Mouse (Mus musculus): ENCODE results near the gene Rab7b. TPM values are rescaled to one million over a fixed set of nuclear protein-coding genes. Genes with fewer than 3 reads are reported as not detected.
A peak's percentile ranks its signal among the peaks of the same experiment; 100 is the strongest.

Gene Rab7b
- total RNA-seq, 2 experiments from 2014 or later: 1.3 to 4.2 TPM

- no peak for ATAC-seq (replicated peaks; ENCODE audit: low FRiP score, poor library complexity, severe bottlenecking)
Measured at GRCm38 (mm10) chr1:131690435-131690834, 1.9 kb downstream of the Rab7b start.

- ATAC-seq (replicated peaks; ENCODE audit: low FRiP score, poor library complexity, severe bottlenecking): no peak
Measured at GRCm38 (mm10) chr1:131691356-131691755, 2.9 kb downstream of the Rab7b start.

GRCm38 (mm10) chr1:131695308-131695707, 6.8 kb downstream of the Rab7b start:
- no peak for ATAC-seq (replicated peaks; ENCODE audit: low FRiP score, poor library complexity, severe bottlenecking)

GRCm38 (mm10) chr1:131696325-131696724, 7.8 kb downstream of the Rab7b start:
- no peak for ATAC-seq (replicated peaks; ENCODE audit: low FRiP score, poor library complexity, severe bottlenecking)

- no peak for ATAC-seq (replicated peaks; ENCODE audit: low FRiP score, poor library complexity, severe bottlenecking)
Measured at GRCm38 (mm10) chr1:131698770-131699169, 10.3 kb downstream of the Rab7b start.

GRCm38 (mm10) chr1:131699642-131700041, 11.1 kb downstream of the Rab7b start:
- no peak for ATAC-seq (replicated peaks; ENCODE audit: low FRiP score, poor library complexity, severe bottlenecking)

GRCm38 (mm10) chr1:131700447-131700846, 12.0 kb downstream of the Rab7b start:
- ATAC-seq (replicated peaks; ENCODE audit: low FRiP score, poor library complexity, severe bottlenecking): no peak

GRCm38 (mm10) chr1:131701391-131701790, 12.9 kb downstream of the Rab7b start:
- no peak for ATAC-seq (replicated peaks; ENCODE audit: low FRiP score, poor library complexity, severe bottlenecking)

GRCm38 (mm10) chr1:131702094-131702766, 13.7 kb downstream of the Rab7b start:
- no peak for ATAC-seq (replicated peaks; ENCODE audit: low FRiP score, poor library complexity, severe bottlenecking)

GRCm38 (mm10) chr1:131703482-131703881, 15.0 kb downstream of the Rab7b start:
- no peak for ATAC-seq (replicated peaks; ENCODE audit: low FRiP score, poor library complexity, severe bottlenecking)

GRCm38 (mm10) chr1:131708338-131708737, 19.8 kb downstream of the Rab7b start:
- peak; percentile 70 for ATAC-seq (replicated peaks; ENCODE audit: low FRiP score, poor library complexity, severe bottlenecking)

GRCm38 (mm10) chr1:131711518-131711917, 23.0 kb downstream of the Rab7b start:
- ATAC-seq (replicated peaks; ENCODE audit: low FRiP score, poor library complexity, severe bottlenecking): no peak

- peak; percentile 59; the same call in 1 of the 2 replicates for ATAC-seq (replicated peaks; ENCODE audit: low FRiP score, poor library complexity, severe bottlenecking)
Measured at GRCm38 (mm10) chr1:131712386-131712785, 23.9 kb downstream of the Rab7b start.

GRCm38 (mm10) chr1:131714388-131715337, 26.2 kb downstream of the Rab7b start:
- no peak for ATAC-seq (replicated peaks; ENCODE audit: low FRiP score, poor library complexity, severe bottlenecking)

GRCm38 (mm10) chr1:131718952-131719694, 30.6 kb downstream of the Rab7b start:
- ATAC-seq (replicated peaks; ENCODE audit: low FRiP score, poor library complexity, severe bottlenecking): no peak

GRCm38 (mm10) chr1:131721989-131722388, 33.5 kb downstream of the Rab7b start:
- ATAC-seq (replicated peaks; ENCODE audit: low FRiP score, poor library complexity, severe bottlenecking): no peak

- no peak for ATAC-seq (replicated peaks; ENCODE audit: low FRiP score, poor library complexity, severe bottlenecking)
Measured at GRCm38 (mm10) chr1:131723549-131723948, 35.1 kb downstream of the Rab7b start.

GRCm38 (mm10) chr1:131726586-131726985, 38.1 kb downstream of the Rab7b start:
- no peak for ATAC-seq (replicated peaks; ENCODE audit: low FRiP score, poor library complexity, severe bottlenecking)

- no peak for ATAC-seq (replicated peaks; ENCODE audit: low FRiP score, poor library complexity, severe bottlenecking)
Measured at GRCm38 (mm10) chr1:131730639-131731437, 42.3 kb downstream of the Rab7b start.

All from erythroid progenitor cell, adult 5-6 weeks (primary cell).